Mouse (Mus musculus) bone marrow, adult 2 months (tissue): ENCODE results near the gene Olfr394. TPM values are rescaled to one million over a fixed set of nuclear protein-coding genes. Genes with fewer than 3 reads are reported as not detected.
"Not testable (repeated sequence)": the region's sequence is repeated elsewhere in the genome, so short reads cannot be mapped to it uniquely, and the experiment has no call there.

Experiments used
- H3K27ac ChIP-seq: fragments of 200-500 bp; 2 replicates; pipeline ENCODE4 v1.5.1; 2012; ENCODE audit warnings: low read depth, mild to moderate bottlenecking, control low read depth, inconsistent platforms, low read length; ENCODE audit not compliant: control insufficient read depth, poor library complexity, insufficient read depth
- H3K4me1 ChIP-seq: fragments of 200-500 bp; 2 replicates; pipeline ENCODE4 v1.6.1; 2011; ENCODE audit warnings: low read length; ENCODE audit not compliant: control insufficient read depth, insufficient read depth
- H3K4me3 ChIP-seq: fragments of 200-500 bp; replicated peaks from 2 replicates; pipeline ENCODE3; 2011; ENCODE audit warnings: mild to moderate bottlenecking, low read depth, low read length, control low read depth; ENCODE audit not compliant: control insufficient read depth
- CTCF ChIP-seq: fragments of 200-500 bp; IDR thresholded peaks from 2 replicates; pipeline ENCODE4 v1.5.1; 2011; ENCODE audit warnings: low read length, control low read depth; ENCODE audit not compliant: control insufficient read depth, insufficient read depth
- POLR2A ChIP-seq: fragments of 200-500 bp; IDR thresholded peaks from 2 replicates; pipeline ENCODE4 v1.6.1; 2011; ENCODE audit warnings: low read depth, mild to moderate bottlenecking, control low read depth, low read length, borderline replicate concordance; ENCODE audit not compliant: control insufficient read depth
- WGBS: fragments of 180-500 bp; shearing (Covaris S2); methylation state at CpG from one replicate; pipeline ENCODE4 v1.1.7; 2018; 5-methylcytosine and 5-hydroxymethylcytosine counted together
- polyA plus RNA-seq: library from polyadenylated mRNA; stranded (reverse); fragments of >200 nt; gene quantifications from 2 replicates; pipeline ENCODE4 v1.2.4, GENCODE M21; 2011; ENCODE audit warnings: low replicate concordance; ENCODE audit not compliant: missing spikeins, insufficient read depth, insufficient read length

The Olfr394 gene
- not detected in 2 replicates for polyA plus RNA-seq

- Histone ChIP-seq H3K4me3 (no peak within 1 kb of the TSS), H3K27ac (no peak within 1 kb of the TSS), H3K4me1 (no peaks in the 10 kb centered on the region)
- 80% methylated on average over 1 of the region's 1 CpGs for WGBS
- TF ChIP-seq POLR2A (no peak), CTCF (no peak)
Measured at GRCm38 (mm10) chr11:73890671-73891070, at the start of gene Olfr394. Olfr394 (minus strand) TSS chr11:73890771.

- no peak for TF ChIP-seq CTCF
- TF ChIP-seq POLR2A, result no peak
- Histone ChIP-seq H3K4me1 (no peaks in the 10 kb centered on the region), H3K4me3 (no peak within 1 kb of the TSS), H3K27ac (no peak within 1 kb of the TSS)
Measured at GRCm38 (mm10) chr11:73936377-73936776, 45.8 kb upstream of the Olfr394 start, which contains the start of gene Olfr23. Olfr23 (plus strand) TSS chr11:73936677.

- H3K4me1 ChIP-seq, H3K4me3 ChIP-seq, H3K27ac ChIP-seq: not testable (repeated sequence)
- 73% methylated on average over 4 of the region's 4 CpGs for WGBS
Measured at GRCm38 (mm10) chr11:73909199-73909598, 18.6 kb upstream of the Olfr394 start, which contains the start of gene Olfr395. Olfr395 (minus strand) TSS chr11:73909299.

- Histone ChIP-seq H3K27ac (no peak within 1 kb of the TSS), H3K4me3 (no peak within 1 kb of the TSS), H3K4me1 (no peaks in the 10 kb centered on the region)
- no peak for TF ChIP-seq CTCF
- no peak for TF ChIP-seq POLR2A
Measured at GRCm38 (mm10) chr11:73851354-73851753, 39.2 kb downstream of the Olfr394 start, which contains the start of gene Olfr393. Olfr393 (minus strand) TSS chr11:73851454.

Other genes with a start within 250 kb of the Olfr394 start
- gene Zfp735, start 202.0 kb downstream of the Olfr394 start, polyA plus RNA-seq, result not detected in 2 replicates
- gene Olfr389, start 110.1 kb downstream of the Olfr394 start, polyA plus RNA-seq, result not detected in 2 replicates
- 0.52 and 0.72 TPM in 2 replicates for gene Olfr390, start 107.8 kb downstream of the Olfr394 start, polyA plus RNA-seq
- not detected in 2 replicates for gene Olfr391-ps, start 87.7 kb downstream of the Olfr394 start, polyA plus RNA-seq
- not detected in 2 replicates for gene Olfr392, start 73.7 kb downstream of the Olfr394 start, polyA plus RNA-seq
- gene Olfr393, start 39.3 kb downstream of the Olfr394 start, polyA plus RNA-seq, result not detected in 2 replicates
- gene Olfr395, start 18.5 kb upstream of the Olfr394 start, polyA plus RNA-seq, result not detected in 2 replicates
- gene Olfr23, start 45.9 kb upstream of the Olfr394 start, polyA plus RNA-seq, result not detected in 2 replicates
- not detected in 2 replicates for gene Olfr397, start 70.0 kb upstream of the Olfr394 start, polyA plus RNA-seq
- gene Olfr398, start 99.6 kb upstream of the Olfr394 start, polyA plus RNA-seq, result not detected in 2 replicates
- gene Olfr139, start 165.8 kb upstream of the Olfr394 start, polyA plus RNA-seq, result not detected in 2 replicates
- gene Olfr399, start 165.8 kb upstream of the Olfr394 start, polyA plus RNA-seq, result not detected in 2 replicates
- gene Zfp616, start 179.2 kb upstream of the Olfr394 start, polyA plus RNA-seq, result not detected in 2 replicates
- not detected in 2 replicates for gene Olfr401, start 222.9 kb upstream of the Olfr394 start, polyA plus RNA-seq